Comparison of ENCODE assay signal across 8 mouse cellular contexts in the genomic region with DNA sequence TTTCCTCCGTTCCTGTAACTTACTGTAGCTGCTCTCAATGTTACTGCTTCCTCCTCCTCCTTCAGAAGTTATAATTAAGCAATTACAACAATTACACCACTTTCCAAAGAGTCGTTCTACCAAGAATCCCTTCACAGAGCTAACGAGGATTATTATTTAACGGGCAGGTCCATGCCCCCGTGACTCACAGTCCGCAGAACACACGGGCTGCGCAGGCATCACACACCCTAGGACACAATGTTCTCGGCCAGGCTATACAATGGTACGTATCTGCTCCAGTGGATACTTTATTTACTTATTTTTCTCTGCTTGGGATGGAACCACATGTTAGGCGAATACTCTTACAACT. TPM values are rescaled to one million over a fixed set of nuclear protein-coding genes. Genes with fewer than 3 reads are reported as not detected.
DNase-seq lines count a peak whose midpoint lies in the region; ATAC-seq lines count a peak whose summit lies in the region.

No protein-coding gene starts in this region.

- H3K27me3 ChIP-seq in heart, embryonic 14.5 days (ENCODE audit: control insufficient read depth, insufficient read depth, low read length), result no peaks in the 10 kb centered on the region
- no peaks in the 10 kb centered on the region for H3K27me3 ChIP-seq in forebrain, embryonic 14.5 days (replicated peaks; ENCODE audit: control insufficient read depth, insufficient read depth, low read length)

- no peaks in the 10 kb centered on the region for H3K9me3 ChIP-seq in heart, embryonic 14.5 days (ENCODE audit: control insufficient read depth, low read length)
- no peaks in the 10 kb centered on the region for H3K9me3 ChIP-seq in forebrain, embryonic 14.5 days (replicated peaks; ENCODE audit: control insufficient read depth, low read length)

- peak overlapping the region; percentile 80 for H3K9ac ChIP-seq in heart, embryonic 14.5 days (ENCODE audit: low read length)
- peak overlapping the region; percentile 58 for H3K9ac ChIP-seq in forebrain, embryonic 14.5 days (ENCODE audit: low read length)

- ATAC-seq in heart, embryonic 14.5 days (ENCODE audit: insufficient number of reproducible peaks, insufficient read depth, low FRiP score, low read depth), result no peak
- no peak for ATAC-seq in forebrain, embryonic 14.5 days
- 0 out of 2 replicates have a peak, but pooled peaks have one; percentile 16 for ATAC-seq in monocyte, adult 5-6 weeks (replicated peaks; ENCODE audit: insufficient number of reproducible peaks, low FRiP score, low TSS enrichment, poor library complexity, severe bottlenecking)
- no peak for ATAC-seq in megakaryocyte progenitor cell, adult 5-6 weeks (replicated peaks; ENCODE audit: poor library complexity)

- peaks cover 5 to 7% of the 10 kb centered on the region in 2 experiments for H3K4me1 ChIP-seq in heart, embryonic 14.5 days (ENCODE audit: control insufficient read depth in 2 of 2, insufficient read depth in 2 of 2, low read length in 2 of 2)
- peaks cover 7% of the 10 kb centered on the region; the same call in 1 of the 2 replicates for H3K4me1 ChIP-seq in forebrain, embryonic 14.5 days (ENCODE audit: control insufficient read depth, insufficient read depth, low read length)

- H3K4me2 ChIP-seq in heart, embryonic 14.5 days (ENCODE audit: low read length), result peak overlapping the region; percentile 89
- peak overlapping the region; percentile 80 for H3K4me2 ChIP-seq in forebrain, embryonic 14.5 days (ENCODE audit: low read length)

- 22% methylated on average over 11 of the region's 11 CpGs for WGBS in heart, embryonic 14.5 days
- 13% methylated on average over 11 of the region's 11 CpGs for WGBS in forebrain, embryonic 14.5 days

- H3K27ac ChIP-seq in heart, embryonic 14.5 days (replicated peaks in 1 of 2; ENCODE audit: control insufficient read depth in 1 of 2, insufficient read depth in 1 of 2, low read depth in 2 of 2, low read length in 2 of 2), result peak overlapping the region in 1 of 2 experiments; percentile 51; a peak in 1 of 4 replicates
- 0 out of 2 replicates have a peak overlapping the region, but pooled peaks have one; percentile 11 for H3K27ac ChIP-seq in forebrain, embryonic 14.5 days (ENCODE audit: low read depth, low read length)

- H3K4me3 ChIP-seq in heart, embryonic 14.5 days (ENCODE audit: control insufficient read depth in 1 of 2, insufficient read depth in 1 of 2, low read depth in 1 of 2, low read length in 2 of 2), result peak overlapping the region; percentile 50 to 58
- peak overlapping the region; percentile 35 for H3K4me3 ChIP-seq in forebrain, embryonic 14.5 days (ENCODE audit: low read depth, low read length)

- peaks cover 18% of the 10 kb centered on the region for H3K36me3 ChIP-seq in heart, embryonic 14.5 days (ENCODE audit: control insufficient read depth, insufficient read depth, low read length)
- H3K36me3 ChIP-seq in forebrain, embryonic 14.5 days (ENCODE audit: control insufficient read depth, insufficient read depth, low read length), result peaks cover 20% of the 10 kb centered on the region

- DNase-seq in heart, adult 18-20 months, result no peak
- DNase-seq in forebrain, embryonic 14.5 days (ENCODE audit: low spot score), result peak; percentile 28
- peak; percentile 57 to 88 for DNase-seq in kidney, postnatal 25 days
- no peak for DNase-seq in retina, postnatal 1 day
- no peak for DNase-seq in gastrocnemius, postnatal 10 days

RNA-seq across cellular contexts. Expression of gene Polr2i, which starts 11.8 kb away (rescaled TPM):
- polyA plus RNA-seq in heart, embryonic 14.5 days (2014; fragmentation: Nextera tagmentation; extraction: Ambion mirVana), result 126 and 145 TPM in 2 replicates
- 10 to 100 TPM; 51.1 to 53.7 TPM for total RNA-seq in heart, adult 18-20 months (2021)
- 191 and 256 TPM in 2 replicates for polyA plus RNA-seq in forebrain, embryonic 14.5 days (2014; fragmentation: Nextera tagmentation; extraction: Ambion mirVana)
- 29.5 to 52.1 TPM (median 49.3 TPM) in 3 replicates for total RNA-seq in monocyte, adult 5-6 weeks (2017)
- total RNA-seq in megakaryocyte progenitor cell, adult 5-6 weeks (2015), result 75.7 and 78.4 TPM in 2 replicates
- total RNA-seq in megakaryocyte progenitor cell, adult 5-6 weeks (2017), result 60.6 and 69.9 TPM in 2 replicates
- total RNA-seq in gastrocnemius, postnatal 10 days (2021), result 10 to 100 TPM; 71.9 to 80.7 TPM

RNA-seq across cellular contexts. Expression of gene Tbcb, which starts 12.1 kb away (rescaled TPM):
- polyA plus RNA-seq in heart, embryonic 14.5 days (2014; fragmentation: Nextera tagmentation; extraction: Ambion mirVana), result 137 and 144 TPM in 2 replicates
- 10 to 100 TPM; 57.8 to 68.2 TPM for total RNA-seq in heart, adult 18-20 months (2021)
- polyA plus RNA-seq in forebrain, embryonic 14.5 days (2014; fragmentation: Nextera tagmentation; extraction: Ambion mirVana), result 376 and 384 TPM in 2 replicates
- 32.7 to 60.7 TPM (median 37.0 TPM) in 3 replicates for total RNA-seq in monocyte, adult 5-6 weeks (2017)
- total RNA-seq in megakaryocyte progenitor cell, adult 5-6 weeks (2015), result 95.9 and 112 TPM in 2 replicates
- total RNA-seq in megakaryocyte progenitor cell, adult 5-6 weeks (2017), result 27.6 and 37.1 TPM in 2 replicates
- 10 to 100 TPM; 42.8 to 47.0 TPM for total RNA-seq in gastrocnemius, postnatal 10 days (2021)

RNA-seq across cellular contexts. Expression of gene Ovol3, which starts 15.5 kb away (rescaled TPM):
- polyA plus RNA-seq in heart, embryonic 14.5 days (2014; fragmentation: Nextera tagmentation; extraction: Ambion mirVana), result not detected in 2 replicates
- not detected for total RNA-seq in heart, adult 18-20 months (2021)
- not detected in 2 replicates for polyA plus RNA-seq in forebrain, embryonic 14.5 days (2014; fragmentation: Nextera tagmentation; extraction: Ambion mirVana)
- total RNA-seq in monocyte, adult 5-6 weeks (2017), result not detected in 3 replicates
- total RNA-seq in megakaryocyte progenitor cell, adult 5-6 weeks (2015), result 0.32 TPM in 1 of 2 replicates, not detected in the other
- 0.12 TPM in 1 of 2 replicates, not detected in the other for total RNA-seq in megakaryocyte progenitor cell, adult 5-6 weeks (2017)
- total RNA-seq in gastrocnemius, postnatal 10 days (2021), result under 1 TPM in 1 of 2 experiments, not detected in 1; 0.77 TPM

RNA-seq across cellular contexts. Expression of gene Capns1, which starts 21.4 kb away (rescaled TPM):
- polyA plus RNA-seq in heart, embryonic 14.5 days (2014; fragmentation: Nextera tagmentation; extraction: Ambion mirVana), result 63.0 and 73.7 TPM in 2 replicates
- 100 to 1,000 TPM; 277 to 293 TPM for total RNA-seq in heart, adult 18-20 months (2021)
- 50.8 and 56.9 TPM in 2 replicates for polyA plus RNA-seq in forebrain, embryonic 14.5 days (2014; fragmentation: Nextera tagmentation; extraction: Ambion mirVana)
- 217 to 229 TPM (median 219 TPM) in 3 replicates for total RNA-seq in monocyte, adult 5-6 weeks (2017)
- 319 and 322 TPM in 2 replicates for total RNA-seq in megakaryocyte progenitor cell, adult 5-6 weeks (2015)
- total RNA-seq in megakaryocyte progenitor cell, adult 5-6 weeks (2017), result 165 and 206 TPM in 2 replicates
- 100 to 1,000 TPM; 314 to 330 TPM for total RNA-seq in gastrocnemius, postnatal 10 days (2021)

RNA-seq across cellular contexts. Expression of gene Cox7a1, which starts 36.0 kb away (rescaled TPM):
- 544 and 589 TPM in 2 replicates for polyA plus RNA-seq in heart, embryonic 14.5 days (2014; fragmentation: Nextera tagmentation; extraction: Ambion mirVana)
- 1,000 to 10,000 TPM; 2,821 to 3,018 TPM for total RNA-seq in heart, adult 18-20 months (2021)
- polyA plus RNA-seq in forebrain, embryonic 14.5 days (2014; fragmentation: Nextera tagmentation; extraction: Ambion mirVana), result 4.8 and 5.5 TPM in 2 replicates
- not detected in 3 replicates for total RNA-seq in monocyte, adult 5-6 weeks (2017)
- total RNA-seq in megakaryocyte progenitor cell, adult 5-6 weeks (2015), result 0.98 TPM in 1 of 2 replicates, not detected in the other
- total RNA-seq in megakaryocyte progenitor cell, adult 5-6 weeks (2017), result 3.3 and 7.0 TPM in 2 replicates
- total RNA-seq in gastrocnemius, postnatal 10 days (2021), result 100 to 1,000 TPM; 630 to 723 TPM

Comparison
In these comparisons a context has a peak if more than half of its experiments do, and no peak if none do; other contexts are left out.
1. DNase-seq: peak in forebrain, embryonic 14.5 days (single experiment) and kidney, postnatal 25 days (2 of 2); none in heart, adult 18-20 months (0 of 2), retina, postnatal 1 day (single experiment) and gastrocnemius, postnatal 10 days (single experiment).